Mouse (Mus musculus) left cerebral cortex, adult 2 months (tissue): ENCODE measurements around the gene Gata5. TPM values are rescaled to one million over a fixed set of nuclear protein-coding genes. Genes with fewer than 3 reads are reported as not detected.

Experiments used
- DNase-seq, 2 experiments: peaks; one replicate each; pipeline ENCODE4 v3.0.0; 2021 to 2022; ENCODE audit warnings: low spot score in 2 of 2, mixed read lengths in 1 of 2; ENCODE audit errors: extremely low spot score in 1 of 2
- H3K27ac ChIP-seq: fragments of 200-600 bp; 2 replicates; pipeline ENCODE4 v1.8.1; 2022
- H3K4me3 ChIP-seq: fragments of 200-600 bp; 2 replicates; pipeline ENCODE4 v1.8.1; 2022
- CTCF ChIP-seq: fragments of 200-600 bp; IDR thresholded peaks from 2 replicates; pipeline ENCODE4 v1.8.1; 2022; ENCODE audit warnings: antibody characterized with exemption, mild to moderate bottlenecking, moderate library complexity
- intact Hi-C: fragments of 180-260 bp; cut with DNase I; formaldehyde crosslinking; loops from one replicate; pipeline ENCODE4 v1.15.1; 2025
- total RNA-seq, 2 experiments: library from RNA; stranded (reverse); gene quantifications; 2 replicates each; pipeline ENCODE4 v1.2.3; 2021

Gene Gata5
- total RNA-seq, 2 experiments from 2014 or later, result not detected

DNA sequence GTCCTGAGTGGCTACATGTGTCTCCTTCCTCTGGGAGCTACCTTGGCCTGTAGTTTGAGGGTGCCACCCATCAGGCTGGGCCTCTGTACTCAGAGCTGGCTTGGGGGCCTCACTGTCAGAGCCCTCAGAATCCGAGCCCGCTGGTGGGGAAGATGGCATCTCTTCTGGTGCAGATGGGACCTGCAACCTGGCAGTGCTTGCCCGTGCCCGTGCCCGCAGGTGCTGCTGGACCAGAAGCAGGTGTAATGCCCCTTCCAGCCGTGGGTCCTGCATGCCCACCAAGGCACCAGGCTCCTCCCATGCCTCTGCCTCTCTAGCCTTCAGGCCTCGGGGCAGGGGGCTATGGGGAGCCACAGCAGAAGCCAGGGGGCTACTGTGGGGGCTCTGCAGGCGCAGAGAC lies 55.2 kb downstream of the Gata5 start:
- no peak for DNase-seq
- intact Hi-C loops, result loop anchor here (5.0 kb wide), 1 partner anchor 153 kb away; no protein-coding TSS in a partner anchor
- H3K27ac ChIP-seq, result no peak overlapping the region
- H3K4me3 ChIP-seq, result no peak overlapping the region
- TF ChIP-seq CTCF, result no peak

DNA sequence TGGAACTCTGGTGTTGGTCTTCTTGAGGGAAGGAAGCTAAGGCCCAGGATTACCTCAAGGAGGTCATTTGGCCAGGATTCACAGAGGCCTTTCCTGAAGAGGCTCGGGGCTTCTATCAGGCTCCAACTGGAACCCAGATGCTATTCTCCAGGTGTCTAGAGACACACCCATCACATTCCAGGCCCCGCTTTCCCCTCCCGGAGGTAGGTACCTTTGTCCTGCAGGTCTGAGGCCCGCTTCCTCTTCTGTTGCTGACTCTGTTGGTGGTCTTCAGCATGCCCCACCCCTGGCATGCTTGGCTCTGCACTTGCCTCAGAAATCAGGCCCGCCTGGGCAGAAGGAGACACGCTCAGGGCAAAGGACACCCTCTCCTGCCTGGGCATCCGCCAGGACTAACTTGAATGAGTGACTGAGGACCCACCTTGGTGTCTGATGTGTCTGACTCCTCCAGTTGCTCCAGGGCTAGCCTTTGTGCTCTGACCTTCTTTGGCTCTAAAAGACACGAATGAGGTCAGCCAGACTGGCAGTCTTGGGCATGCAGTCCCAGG lies 56.7 kb downstream of the Gata5 start:
- no peak for TF ChIP-seq CTCF
- no peak overlapping the region for H3K4me3 ChIP-seq
- no peak overlapping the region for H3K27ac ChIP-seq
- no peak for DNase-seq
- intact Hi-C loops, result loop anchor here (2.0 to 5.0 kb wide), 2 partner anchors 154 to 301 kb away; no protein-coding TSS in a partner anchor

DNA sequence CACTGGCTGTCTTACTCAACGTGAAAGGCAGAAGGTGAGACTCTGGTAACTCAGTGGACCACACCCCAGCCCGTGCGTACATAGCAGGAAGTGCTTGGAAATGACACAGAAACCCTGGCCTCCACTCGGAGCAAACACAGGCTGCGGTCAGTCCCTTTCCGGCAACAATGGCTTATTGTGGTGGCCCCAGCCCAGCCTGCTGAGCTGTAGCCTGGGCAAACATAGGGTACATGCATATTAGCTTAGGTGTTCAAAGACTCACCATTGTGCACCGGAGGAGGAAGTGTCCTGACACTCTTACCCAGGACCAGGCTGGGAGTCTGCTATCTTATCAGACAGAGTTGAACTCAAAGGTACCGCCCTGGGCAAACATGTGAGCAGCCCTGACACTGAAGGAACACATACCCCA lies 57.6 kb downstream of the Gata5 start:
- TF ChIP-seq CTCF, result no peak
- Histone ChIP-seq H3K4me3 (no peak overlapping the region), H3K27ac (no peak overlapping the region)
- intact Hi-C loops, result loop anchor here (2.0 to 5.0 kb wide), 2 partner anchors 155 to 302 kb away; no protein-coding TSS in a partner anchor
- DNase-seq, result no peak

DNA sequence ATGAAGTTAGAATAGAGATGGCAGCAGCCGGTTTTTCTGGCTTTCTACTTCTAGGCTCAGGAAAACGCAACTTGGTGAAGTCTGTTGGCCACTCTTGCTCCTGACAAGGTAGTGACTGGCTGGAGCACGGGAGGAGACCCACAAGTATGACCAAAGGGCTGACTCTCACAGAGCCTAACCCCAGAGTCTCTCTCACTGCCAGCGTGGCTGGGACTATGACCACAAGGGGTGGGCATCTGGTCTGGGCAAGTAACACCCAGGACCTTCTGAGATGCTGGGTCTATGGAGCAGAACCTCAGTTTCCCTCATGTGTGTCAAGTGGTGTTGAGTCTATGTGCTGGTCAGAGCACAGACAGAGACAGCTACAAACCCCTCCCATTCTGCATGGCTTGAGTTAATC lies 58.1 kb downstream of the Gata5 start:
- Histone ChIP-seq H3K27ac (no peak overlapping the region), H3K4me3 (no peak overlapping the region)
- no peak for DNase-seq
- intact Hi-C loops, result loop anchor here (2.0 to 5.0 kb wide), 2 partner anchors 156 to 302 kb away; no protein-coding TSS in a partner anchor
- TF ChIP-seq CTCF, result no peak

DNA sequence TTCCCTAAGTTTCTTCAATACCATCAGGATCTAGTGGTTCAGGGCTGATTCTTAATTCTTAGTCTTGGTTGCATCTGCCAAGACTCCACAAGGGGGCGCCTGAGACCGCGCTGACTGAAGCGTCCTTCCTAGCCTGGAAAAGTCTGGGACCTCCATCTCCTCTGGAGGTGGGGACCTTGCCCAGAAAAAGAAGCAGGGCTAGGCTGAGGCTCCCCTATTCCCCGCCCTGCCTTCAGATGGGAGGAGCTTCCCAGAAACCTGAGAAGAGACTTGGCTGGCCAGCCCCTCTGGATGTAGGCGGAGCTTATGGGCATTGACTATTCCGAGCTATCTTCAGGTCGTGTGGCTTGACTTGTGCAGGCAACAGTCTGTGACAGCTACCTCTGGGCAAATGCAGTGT lies 58.7 kb downstream of the Gata5 start:
- Histone ChIP-seq H3K27ac (no peak overlapping the region), H3K4me3 (0 out of 2 replicates have a peak overlapping the region, but pooled peaks have one; percentile 13)
- peak; percentile 71 to 76 for DNase-seq
- intact Hi-C loops, result loop anchor here (1.0 to 5.0 kb wide), 3 partner anchors 71 to 303 kb away; no protein-coding TSS in a partner anchor
- TF ChIP-seq CTCF, result peak; percentile 97

Other genes starting within 250 kb of the Gata5 start
- 10 to 100 TPM; 84.3 to 85.7 TPM for gene Hrh3, start 230.2 kb downstream of the Gata5 start, total RNA-seq
- gene Osbpl2, start 215.4 kb downstream of the Gata5 start, total RNA-seq, result 10 to 100 TPM; 46.2 to 50.6 TPM
- 100 to 1,000 TPM in 1 of 2 experiments, 10 to 100 TPM in 1; 96.4 to 101 TPM for gene Adrm1, start 163.2 kb downstream of the Gata5 start, total RNA-seq
- 10 to 100 TPM in 1 of 2 experiments, 1 to 10 TPM in 1; 9.5 to 11.2 TPM for gene Lama5, start 108.8 kb downstream of the Gata5 start, total RNA-seq
- 100 to 1,000 TPM; 682 to 702 TPM for gene Rps21, start 77.3 kb downstream of the Gata5 start, total RNA-seq
- 10 to 100 TPM; 26.0 to 29.0 TPM for gene Cables2, start 61.2 kb downstream of the Gata5 start, total RNA-seq
- gene Rbbp8nl, start 44.8 kb downstream of the Gata5 start, total RNA-seq, result not detected
- gene Slco4a1, start 121.5 kb upstream of the Gata5 start, total RNA-seq, result 1 to 10 TPM; 2.6 to 3.1 TPM
- gene Ntsr1, start 165.3 kb upstream of the Gata5 start, total RNA-seq, result 1 to 10 TPM; 6.0 to 7.9 TPM
- 10 to 100 TPM; 18.4 to 22.0 TPM for gene Mrgbp, start 246.6 kb upstream of the Gata5 start, total RNA-seq